Mouse (Mus musculus): Measurements from ENCODE around the gene Spink4. TPM values are rescaled to one million over a fixed set of nuclear protein-coding genes. Genes with fewer than 3 reads are reported as not detected.
A peak's percentile ranks its signal among the peaks of the same experiment; 100 is the strongest.

Spink4 gene
- total and polyA plus RNA-seq, 2 experiments from 2014 or later, result 7.7 TPM; not detected in 1

DNA sequence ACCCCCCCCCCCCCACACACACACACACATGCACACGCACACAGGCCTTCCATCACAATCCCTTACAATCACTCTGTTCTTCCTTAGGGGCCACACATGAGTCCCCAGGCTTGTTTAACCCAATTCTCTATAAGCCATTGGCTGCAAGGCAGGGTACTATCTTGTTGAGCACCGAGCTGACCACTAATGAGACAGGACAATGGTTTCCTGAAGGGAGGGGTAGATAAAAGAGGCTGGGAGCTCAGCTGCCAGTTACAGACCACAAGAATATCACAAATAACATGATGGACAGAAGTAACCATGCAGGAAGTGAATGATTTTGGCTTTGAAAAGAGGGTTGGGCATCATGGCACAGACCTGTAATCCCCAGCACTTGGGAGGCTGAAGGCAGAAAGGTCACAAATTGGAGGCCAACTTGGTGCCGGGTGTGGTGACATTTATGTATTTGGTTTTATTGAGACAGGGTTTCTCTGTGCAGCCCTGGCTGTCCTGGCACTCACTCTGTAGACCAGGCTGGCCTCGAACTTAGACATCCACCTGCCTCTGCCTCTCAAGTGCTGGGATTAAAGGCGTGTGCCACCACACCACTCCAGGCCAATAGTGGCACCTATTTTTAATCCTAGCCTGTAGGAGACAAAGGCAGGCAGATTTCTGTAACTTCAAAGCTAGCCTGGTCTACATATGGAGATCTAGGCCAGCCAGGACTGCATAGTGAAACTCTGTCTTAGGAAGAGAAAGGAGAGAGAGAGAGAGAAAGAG lies 44.9 kb upstream of the Spink4 start:
- no peaks in the 10 kb centered on the region for H3K27me3 ChIP-seq (ENCODE audit: control insufficient read depth, insufficient read depth, low read length)
- H3K9me3 ChIP-seq (replicated peaks; ENCODE audit: control insufficient read depth, low read length), result no peaks in the 10 kb centered on the region
- H3K4me3 ChIP-seq (ENCODE audit: low read depth, low read length), result no peak overlapping the region
- TF ChIP-seq CTCF (IDR thresholded peaks at IDR 0.05; ENCODE audit: low read depth), result no peak
- TF ChIP-seq EP300 (IDR thresholded peaks at IDR 0.05; ENCODE audit: low read depth), result no peak
- H3K36me3 ChIP-seq (replicated peaks; ENCODE audit: control insufficient read depth, insufficient read depth, low read length), result no peaks in the 10 kb centered on the region
- H3K4me1 ChIP-seq (ENCODE audit: control insufficient read depth, insufficient read depth), result peaks cover 32% of the 10 kb centered on the region
- no peak overlapping the region for H3K27ac ChIP-seq (ENCODE audit: low read depth)
- no peak overlapping the region for H3K4me2 ChIP-seq (ENCODE audit: low read depth, low read length)
- no peak for ATAC-seq (ENCODE audit: insufficient read depth, low read depth)
- H3K9ac ChIP-seq (replicated peaks; ENCODE audit: low read depth, low read length), result no peak overlapping the region
- DNase-seq (ENCODE audit: low spot score), result no peak
- WGBS, result 72% methylated on average over 5 of the region's 5 CpGs

DNA sequence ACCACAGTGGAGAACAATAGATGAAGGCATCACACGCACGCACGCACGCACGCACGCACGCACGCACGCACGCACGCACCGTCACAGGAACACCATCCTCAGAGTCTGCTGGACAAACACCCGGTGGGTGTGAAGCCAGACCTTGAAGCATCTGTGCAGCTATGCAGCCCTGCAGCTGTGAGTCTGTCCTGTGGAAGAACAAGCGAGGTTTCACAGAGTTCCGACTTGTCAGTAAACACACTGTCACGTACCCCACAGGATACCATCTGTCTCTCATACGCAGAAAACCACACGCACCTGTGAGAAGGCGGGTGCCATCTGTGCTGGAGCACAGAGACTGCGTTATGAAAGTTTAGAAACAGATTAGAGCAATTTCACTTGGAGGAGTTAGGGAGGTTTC lies 44.0 kb upstream of the Spink4 start:
- 88% methylated on average over 20 of the region's 20 CpGs for WGBS
- peaks cover 32% of the 10 kb centered on the region for H3K4me1 ChIP-seq (ENCODE audit: control insufficient read depth, insufficient read depth)
- H3K4me3 ChIP-seq (ENCODE audit: low read depth, low read length), result no peak overlapping the region
- no peak overlapping the region for H3K4me2 ChIP-seq (ENCODE audit: low read depth, low read length)
- TF ChIP-seq EP300 (IDR thresholded peaks at IDR 0.05; ENCODE audit: low read depth) (no peak), CTCF (IDR thresholded peaks at IDR 0.05; ENCODE audit: low read depth) (no peak)
- no peak overlapping the region for H3K9ac ChIP-seq (replicated peaks; ENCODE audit: low read depth, low read length)
- H3K36me3 ChIP-seq (replicated peaks; ENCODE audit: control insufficient read depth, insufficient read depth, low read length), result no peaks in the 10 kb centered on the region
- no peak for DNase-seq (ENCODE audit: low spot score)
- H3K27me3 ChIP-seq (ENCODE audit: control insufficient read depth, insufficient read depth, low read length), result no peaks in the 10 kb centered on the region
- H3K9me3 ChIP-seq (replicated peaks; ENCODE audit: control insufficient read depth, low read length), result no peaks in the 10 kb centered on the region
- no peak overlapping the region; the same call in 1 of the 2 replicates for H3K27ac ChIP-seq (ENCODE audit: low read depth)
- ATAC-seq (ENCODE audit: insufficient read depth, low read depth), result no peak

DNA sequence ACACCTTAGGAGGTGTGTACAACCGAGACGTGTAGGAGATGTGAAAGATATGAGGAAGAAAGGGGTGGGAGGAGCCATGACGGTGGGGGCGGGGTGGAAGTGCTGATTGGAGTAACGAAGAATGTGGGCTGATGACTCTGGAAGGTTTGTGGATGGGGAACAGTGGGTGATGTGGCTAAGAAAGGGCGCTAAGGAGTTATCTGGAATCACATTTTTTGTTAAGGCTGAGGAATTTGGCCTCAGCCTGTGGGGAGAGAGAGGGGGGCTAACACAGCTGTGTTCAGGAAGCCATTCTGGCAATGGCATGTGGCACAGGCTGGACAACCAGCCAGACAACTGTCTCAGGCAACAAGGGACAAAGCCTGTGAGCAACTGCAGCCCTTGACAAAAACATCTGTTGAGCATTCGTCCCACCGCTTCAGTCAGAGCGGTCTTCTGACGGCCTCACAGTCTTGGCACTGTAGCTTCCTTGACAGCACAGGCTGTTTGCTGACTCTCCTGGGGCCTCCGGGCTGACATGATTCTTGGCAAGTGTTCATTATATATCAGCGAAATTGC lies 43.0 kb upstream of the Spink4 start:
- H3K9ac ChIP-seq (replicated peaks; ENCODE audit: low read depth, low read length), result no peak overlapping the region
- ATAC-seq (ENCODE audit: insufficient read depth, low read depth), result peak; percentile 59
- peak; percentile 84 for DNase-seq (ENCODE audit: low spot score)
- peak overlapping the region; percentile 48 for H3K4me2 ChIP-seq (ENCODE audit: low read depth, low read length)
- TF ChIP-seq EP300 (IDR thresholded peaks at IDR 0.05; ENCODE audit: low read depth), result no peak
- TF ChIP-seq CTCF (IDR thresholded peaks at IDR 0.05; ENCODE audit: low read depth), result no peak
- no peaks in the 10 kb centered on the region for H3K9me3 ChIP-seq (replicated peaks; ENCODE audit: control insufficient read depth, low read length)
- no peaks in the 10 kb centered on the region for H3K27me3 ChIP-seq (ENCODE audit: control insufficient read depth, insufficient read depth, low read length)
- H3K36me3 ChIP-seq (replicated peaks; ENCODE audit: control insufficient read depth, insufficient read depth, low read length), result no peaks in the 10 kb centered on the region
- peak overlapping the region; percentile 80 for H3K27ac ChIP-seq (ENCODE audit: low read depth)
- WGBS, result 7% methylated on average over 12 of the region's 12 CpGs
- peaks cover 32% of the 10 kb centered on the region for H3K4me1 ChIP-seq (ENCODE audit: control insufficient read depth, insufficient read depth)
- H3K4me3 ChIP-seq (ENCODE audit: low read depth, low read length), result no peak overlapping the region

DNA sequence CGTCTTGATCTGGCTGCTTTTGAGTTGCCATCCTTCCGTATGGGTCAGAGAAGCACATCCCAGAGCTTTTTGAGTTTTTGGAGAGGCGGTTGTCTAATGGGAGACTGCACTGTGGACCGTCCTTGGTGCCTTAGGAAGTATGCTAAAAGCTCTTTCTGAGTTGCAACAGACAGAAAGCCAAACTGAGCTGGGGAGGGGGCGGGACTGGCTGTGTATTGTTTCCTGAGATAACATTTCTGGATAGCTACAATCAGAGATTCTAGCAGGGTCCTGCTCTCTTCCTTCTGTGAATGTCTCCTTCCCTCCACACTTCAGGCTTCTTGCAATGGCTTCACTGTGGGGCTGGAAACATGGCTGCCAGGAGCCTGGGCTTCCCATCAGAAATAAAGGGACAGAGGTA lies 42.3 kb upstream of the Spink4 start:
- Histone ChIP-seq H3K4me1 (ENCODE audit: control insufficient read depth, insufficient read depth) (peaks cover 32% of the 10 kb centered on the region), H3K4me2 (ENCODE audit: low read depth, low read length) (peak overlapping the region; percentile 48)
- no peak for ATAC-seq (ENCODE audit: insufficient read depth, low read depth)

DNA sequence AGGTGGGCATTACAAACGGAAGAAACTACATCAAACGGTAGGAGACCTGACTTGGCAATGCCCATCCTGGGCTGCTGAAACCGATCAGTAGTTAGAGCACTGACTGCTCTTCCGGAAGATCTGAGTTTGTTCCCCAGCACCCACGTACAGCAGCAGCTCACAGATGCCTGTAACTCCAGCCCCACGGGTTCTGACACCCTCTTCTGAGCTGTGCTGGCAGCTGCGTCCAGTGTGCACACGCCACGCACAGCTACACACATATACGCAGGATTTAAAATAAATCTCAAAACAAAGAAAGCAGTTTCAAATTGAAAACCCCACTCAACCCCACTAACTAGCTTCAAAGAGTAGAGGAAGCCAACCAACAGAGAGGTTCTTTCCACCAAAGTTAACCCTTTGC lies 36.7 kb upstream of the Spink4 start:
- Histone ChIP-seq H3K27me3 (ENCODE audit: control insufficient read depth, insufficient read depth, low read length) (no peaks in the 10 kb centered on the region), H3K27ac (ENCODE audit: low read depth) (no peak overlapping the region), H3K4me2 (ENCODE audit: low read depth, low read length) (no peak overlapping the region), H3K9ac (replicated peaks; ENCODE audit: low read depth, low read length) (no peak overlapping the region), H3K4me1 (ENCODE audit: control insufficient read depth, insufficient read depth) (no peaks in the 10 kb centered on the region), H3K9me3 (replicated peaks; ENCODE audit: control insufficient read depth, low read length) (no peaks in the 10 kb centered on the region), H3K4me3 (ENCODE audit: low read depth, low read length) (no peak overlapping the region), H3K36me3 (replicated peaks; ENCODE audit: control insufficient read depth, insufficient read depth, low read length) (no peaks in the 10 kb centered on the region)
- ATAC-seq (ENCODE audit: insufficient read depth, low read depth) (no peak), DNase-seq (ENCODE audit: low spot score) (no peak)
- WGBS, result 84% methylated on average over 10 of the region's 10 CpGs
- TF ChIP-seq CTCF (IDR thresholded peaks at IDR 0.05; ENCODE audit: low read depth), result no peak

More for the DNA sequence above, 42.3 kb upstream of the Spink4 start:
- no peaks in the 10 kb centered on the region for H3K27me3 ChIP-seq (ENCODE audit: control insufficient read depth, insufficient read depth, low read length)
- H3K36me3 ChIP-seq (replicated peaks; ENCODE audit: control insufficient read depth, insufficient read depth, low read length), result no peaks in the 10 kb centered on the region
- WGBS, result 49% methylated on average over 5 of the region's 5 CpGs
- H3K9ac ChIP-seq (replicated peaks; ENCODE audit: low read depth, low read length), result no peak overlapping the region
- no peak for DNase-seq (ENCODE audit: low spot score)
- TF ChIP-seq CTCF (IDR thresholded peaks at IDR 0.05; ENCODE audit: low read depth) (no peak), EP300 (IDR thresholded peaks at IDR 0.05; ENCODE audit: low read depth) (no peak)
- no peaks in the 10 kb centered on the region for H3K9me3 ChIP-seq (replicated peaks; ENCODE audit: control insufficient read depth, low read length)
- H3K4me3 ChIP-seq (ENCODE audit: low read depth, low read length), result no peak overlapping the region
- peak overlapping the region; percentile 80 for H3K27ac ChIP-seq (ENCODE audit: low read depth)
